Mouse (Mus musculus): ENCODE results near the gene H2-Q7. TPM values are rescaled to one million over a fixed set of nuclear protein-coding genes. Genes with fewer than 3 reads are reported as not detected.

Gene H2-Q7
- 2.4 and 3.1 TPM in 2 replicates for polyA plus RNA-seq (2015; fragmentation: Nextera tagmentation; extraction: Ambion mirVana)

GRCm38 (mm10) chr17:35438885-35439284 lies at the start of gene H2-Q7:
H2-Q7 (plus strand) TSS chr17:35439155.

GRCm38 (mm10) chr17:35424624-35425416 lies 14.1 kb upstream of the H2-Q7 start, which contains the start of gene H2-Q6:
H2-Q6 (plus strand) TSS chr17:35424850.

GRCm38 (mm10) chr17:35469842-35470751 lies 31.1 kb downstream of the H2-Q7 start, which contains the start of gene H2-Q10:
H2-Q10 (plus strand) TSS chr17:35470089.

Other genes starting within 250 kb of the H2-Q7 start
- gene Ltb, start 244.7 kb upstream of the H2-Q7 start, polyA plus RNA-seq (2015; fragmentation: Nextera tagmentation; extraction: Ambion mirVana), result 2.1 and 4.4 TPM in 2 replicates
- gene Tnf, start 237.1 kb upstream of the H2-Q7 start, polyA plus RNA-seq (2015; fragmentation: Nextera tagmentation; extraction: Ambion mirVana), result 0.26 and 0.39 TPM in 2 replicates
- gene Lta, start 233.8 kb upstream of the H2-Q7 start, polyA plus RNA-seq (2015; fragmentation: Nextera tagmentation; extraction: Ambion mirVana), result 0.09 and 0.25 TPM in 2 replicates
- gene Gm16181, start 218.3 kb upstream of the H2-Q7 start, polyA plus RNA-seq (2015; fragmentation: Nextera tagmentation; extraction: Ambion mirVana), result 0.37 TPM in 1 of 2 replicates, not detected in the other
- gene Atp6v1g2, start 205.5 kb upstream of the H2-Q7 start, polyA plus RNA-seq (2015; fragmentation: Nextera tagmentation; extraction: Ambion mirVana), result 9.4 and 13.5 TPM in 2 replicates
- gene Nfkbil1, start 203.4 kb upstream of the H2-Q7 start, polyA plus RNA-seq (2015; fragmentation: Nextera tagmentation; extraction: Ambion mirVana), result 15.2 and 18.3 TPM in 2 replicates
- gene Ddx39b, start 197.4 kb upstream of the H2-Q7 start, polyA plus RNA-seq (2015; fragmentation: Nextera tagmentation; extraction: Ambion mirVana), result 140 and 197 TPM in 2 replicates
- gene H2-D1, start 176.4 kb upstream of the H2-Q7 start, polyA plus RNA-seq (2015; fragmentation: Nextera tagmentation; extraction: Ambion mirVana), result 191 and 238 TPM in 2 replicates
- gene H2-Q1, start 118.8 kb upstream of the H2-Q7 start, polyA plus RNA-seq (2015; fragmentation: Nextera tagmentation; extraction: Ambion mirVana), result 0.07 and 0.44 TPM in 2 replicates
- gene H2-Q2, start 96.9 kb upstream of the H2-Q7 start, polyA plus RNA-seq (2015; fragmentation: Nextera tagmentation; extraction: Ambion mirVana), result 0.69 and 2.1 TPM in 2 replicates
- gene H2-Q4, start 59.5 kb upstream of the H2-Q7 start, polyA plus RNA-seq (2015; fragmentation: Nextera tagmentation; extraction: Ambion mirVana), result 6.1 and 9.2 TPM in 2 replicates
- gene H2-Q6, start 14.3 kb upstream of the H2-Q7 start, polyA plus RNA-seq (2015; fragmentation: Nextera tagmentation; extraction: Ambion mirVana), result 0.16 and 1.2 TPM in 2 replicates
- 14.6 and 17.7 TPM in 2 replicates for gene H2-Q10, start 30.9 kb downstream of the H2-Q7 start, polyA plus RNA-seq (2015; fragmentation: Nextera tagmentation; extraction: Ambion mirVana)
- 0.14 TPM in 1 of 2 replicates, not detected in the other for gene Pou5f1, start 66.9 kb downstream of the H2-Q7 start, polyA plus RNA-seq (2015; fragmentation: Nextera tagmentation; extraction: Ambion mirVana)
- 30.0 and 31.1 TPM in 2 replicates for gene Tcf19, start 77.7 kb downstream of the H2-Q7 start, polyA plus RNA-seq (2015; fragmentation: Nextera tagmentation; extraction: Ambion mirVana)
- gene Cchcr1, start 77.9 kb downstream of the H2-Q7 start, polyA plus RNA-seq (2015; fragmentation: Nextera tagmentation; extraction: Ambion mirVana), result 7.5 and 8.1 TPM in 2 replicates
- not detected in 2 replicates for gene Psors1c2, start 94.0 kb downstream of the H2-Q7 start, polyA plus RNA-seq (2015; fragmentation: Nextera tagmentation; extraction: Ambion mirVana)
- 0.32 and 0.65 TPM in 2 replicates for gene Cdsn, start 113.0 kb downstream of the H2-Q7 start, polyA plus RNA-seq (2015; fragmentation: Nextera tagmentation; extraction: Ambion mirVana)
- 0.16 TPM in 1 of 2 replicates, not detected in the other for gene 2300002M23Rik, start 128.3 kb downstream of the H2-Q7 start, polyA plus RNA-seq (2015; fragmentation: Nextera tagmentation; extraction: Ambion mirVana)
- 0.46 TPM in 2 replicates for gene Sfta2, start 162.4 kb downstream of the H2-Q7 start, polyA plus RNA-seq (2015; fragmentation: Nextera tagmentation; extraction: Ambion mirVana)
- not detected in 2 replicates for gene Gm9573, start 187.5 kb downstream of the H2-Q7 start, polyA plus RNA-seq (2015; fragmentation: Nextera tagmentation; extraction: Ambion mirVana)
- gene Mucl3, start 204.5 kb downstream of the H2-Q7 start, polyA plus RNA-seq (2015; fragmentation: Nextera tagmentation; extraction: Ambion mirVana), result 0.30 and 2.9 TPM in 2 replicates
- 6.7 and 11.2 TPM in 2 replicates for gene Vars2, start 228.4 kb downstream of the H2-Q7 start, polyA plus RNA-seq (2015; fragmentation: Nextera tagmentation; extraction: Ambion mirVana)
- 18.4 and 28.4 TPM in 2 replicates for gene Gtf2h4, start 234.6 kb downstream of the H2-Q7 start, polyA plus RNA-seq (2015; fragmentation: Nextera tagmentation; extraction: Ambion mirVana)

Data from adrenal gland, postnatal 0 days (tissue).